Mouse (Mus musculus): ENCODE measurements at regions not wholly inside any gene's neighbourhood (a gene's known extent, or its start where the extent isn't known, plus 50 kb on each side); places are given as distances from the start of the nearest gene placed in this dataset.

- intact Hi-C loops (cut with DNase I), result loop anchor here (5.0 kb wide), 1 partner anchor 277 kb away; no protein-coding TSS in a partner anchor
- no peak for TF ChIP-seq CTCF (IDR thresholded peaks at IDR 0.05)
- no peak overlapping the region for H3K4me3 ChIP-seq
- no peak for DNase-seq (ENCODE audit: extremely low spot score in 1 of 2, low spot score in 2 of 2)
- H3K27ac ChIP-seq, result no peak overlapping the region
Observed at GRCm38 (mm10) chr16:29730010-29730409, 150.9 kb downstream of the Opa1 start.

- intact Hi-C loops (cut with DNase I), result loop anchor here (5.0 kb wide), 1 partner anchor 274 kb away; no protein-coding TSS in a partner anchor
- Histone ChIP-seq H3K4me3 (no peak overlapping the region), H3K27ac (no peak overlapping the region)
- TF ChIP-seq CTCF (IDR thresholded peaks at IDR 0.05), result no peak
- no peak for DNase-seq (ENCODE audit: extremely low spot score in 1 of 2, low spot score in 2 of 2)
Observed at GRCm38 (mm10) chr16:29732889-29733288, 153.8 kb downstream of the Opa1 start.

- DNase-seq (ENCODE audit: extremely low spot score in 1 of 2, low spot score in 2 of 2), result no peak
- intact Hi-C loops (cut with DNase I), result loop anchor here (1.0 to 5.0 kb wide), 3 partner anchors 79 to 333 kb away; no protein-coding TSS in a partner anchor
- no peak overlapping the region for H3K4me3 ChIP-seq
- TF ChIP-seq CTCF (IDR thresholded peaks at IDR 0.05), result no peak
- no peak overlapping the region for H3K27ac ChIP-seq
Observed at GRCm38 (mm10) chr16:29733847-29734246, 154.7 kb downstream of the Opa1 start.

- TF ChIP-seq CTCF (IDR thresholded peaks at IDR 0.05), result peak; percentile 85
- DNase-seq (ENCODE audit: extremely low spot score in 1 of 2, low spot score in 2 of 2), result peak; percentile 44
- H3K27ac ChIP-seq, result no peak overlapping the region
- H3K4me3 ChIP-seq, result no peak overlapping the region
- intact Hi-C loops (cut with DNase I), result loop anchor here (1.0 to 5.0 kb wide), 3 partner anchors 78 to 333 kb away; no protein-coding TSS in a partner anchor
Observed at GRCm38 (mm10) chr16:29734324-29734723, 155.2 kb downstream of the Opa1 start.

- DNase-seq (ENCODE audit: extremely low spot score in 1 of 2, low spot score in 2 of 2), result no peak
- no peak overlapping the region for H3K27ac ChIP-seq
Observed at GRCm38 (mm10) chr16:29734738-29735250, 155.7 kb downstream of the Opa1 start.

GRCm38 (mm10) chr16:29735371-29736008 lies 156.4 kb downstream of the Opa1 start:
- no peak for DNase-seq (ENCODE audit: extremely low spot score in 1 of 2, low spot score in 2 of 2)
- H3K27ac ChIP-seq, result no peak overlapping the region
- intact Hi-C loops (cut with DNase I), result loop anchor here (2.0 kb wide), 1 partner anchor 77 kb away; no protein-coding TSS in a partner anchor
- no peak overlapping the region for H3K4me3 ChIP-seq
- no peak for TF ChIP-seq CTCF (IDR thresholded peaks at IDR 0.05)

More at GRCm38 (mm10) chr16:29734738-29735250, 155.7 kb downstream of the Opa1 start:
- no peak for TF ChIP-seq CTCF (IDR thresholded peaks at IDR 0.05)
- H3K4me3 ChIP-seq, result no peak overlapping the region
- intact Hi-C loops (cut with DNase I), result loop anchor here (1.0 to 5.0 kb wide), 3 partner anchors 78 to 333 kb away; no protein-coding TSS in a partner anchor

- Histone ChIP-seq H3K27ac (no peak overlapping the region), H3K4me3 (no peak overlapping the region)
- no peak for DNase-seq (ENCODE audit: extremely low spot score in 1 of 2, low spot score in 2 of 2)
- no peak for TF ChIP-seq CTCF (IDR thresholded peaks at IDR 0.05)
- intact Hi-C loops (cut with DNase I), result no loop called here
Observed at GRCm38 (mm10) chr16:29736211-29736610, 157.1 kb downstream of the Opa1 start.

GRCm38 (mm10) chr16:29738075-29738474 lies 158.9 kb downstream of the Opa1 start:
- intact Hi-C loops (cut with DNase I), result no loop called here
- TF ChIP-seq CTCF (IDR thresholded peaks at IDR 0.05), result no peak
- Histone ChIP-seq H3K27ac (no peak overlapping the region), H3K4me3 (no peak overlapping the region)
- no peak for DNase-seq (ENCODE audit: extremely low spot score in 1 of 2, low spot score in 2 of 2)

GRCm38 (mm10) chr16:29742497-29743230 lies 163.5 kb downstream of the Opa1 start:
- DNase-seq (ENCODE audit: extremely low spot score in 1 of 2, low spot score in 2 of 2), result no peak
- Histone ChIP-seq H3K27ac (no peak overlapping the region), H3K4me3 (no peak overlapping the region)
- intact Hi-C loops (cut with DNase I), result no loop called here
- no peak for TF ChIP-seq CTCF (IDR thresholded peaks at IDR 0.05)

- Histone ChIP-seq H3K4me3 (no peak overlapping the region), H3K27ac (no peak overlapping the region)
- DNase-seq (ENCODE audit: extremely low spot score in 1 of 2, low spot score in 2 of 2), result no peak
- TF ChIP-seq CTCF (IDR thresholded peaks at IDR 0.05), result no peak
- intact Hi-C loops (cut with DNase I), result no loop called here
Observed at GRCm38 (mm10) chr16:29745486-29745885, 166.4 kb downstream of the Opa1 start.

GRCm38 (mm10) chr16:29746245-29746644 lies 167.1 kb downstream of the Opa1 start:
- no peak for DNase-seq (ENCODE audit: extremely low spot score in 1 of 2, low spot score in 2 of 2)
- intact Hi-C loops (cut with DNase I), result no loop called here
- TF ChIP-seq CTCF (IDR thresholded peaks at IDR 0.05), result no peak
- no peak overlapping the region for H3K4me3 ChIP-seq
- no peak overlapping the region for H3K27ac ChIP-seq

- intact Hi-C loops (cut with DNase I), result no loop called here
- Histone ChIP-seq H3K27ac (no peak overlapping the region), H3K4me3 (no peak overlapping the region)
- no peak for DNase-seq (ENCODE audit: extremely low spot score in 1 of 2, low spot score in 2 of 2)
- no peak for TF ChIP-seq CTCF (IDR thresholded peaks at IDR 0.05)
Observed at GRCm38 (mm10) chr16:29749167-29749566, 170.0 kb downstream of the Opa1 start.

Data from left cerebral cortex, adult 2 months (tissue).